Mouse (Mus musculus): ENCODE results near the gene Rbm47.

DNA sequence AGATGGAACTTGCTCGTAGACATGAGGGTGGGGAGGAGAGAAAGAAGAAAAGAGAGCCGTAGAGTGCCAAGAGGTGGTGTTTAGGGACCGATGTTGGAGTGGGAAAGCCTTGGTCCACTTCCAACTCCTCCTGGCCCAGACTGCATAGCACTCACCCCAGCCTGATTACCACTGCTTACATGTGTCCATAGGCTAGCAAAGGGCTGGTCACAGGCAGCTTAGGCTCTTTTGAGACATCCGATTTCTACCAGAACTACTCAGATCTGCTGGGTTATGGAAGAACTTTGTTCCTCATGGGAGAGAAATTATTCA lies 48.9 kb downstream of the Rbm47 start:
- TF ChIP-seq CTCF (IDR thresholded peaks at IDR 0.05; ENCODE audit: low read depth), result no peak
- no peak for TF ChIP-seq EP300 (optimal IDR thresholded peaks at IDR 0.05)

Measured in stomach, postnatal 0 days (tissue).